ENCODE assay signal across 8 mouse cellular contexts in genomic region chr7:126082286-126082741, GRCm38 (mm10). TPM values are rescaled to one million over a fixed set of nuclear protein-coding genes. Genes with fewer than 3 reads are reported as not detected.
DNase-seq lines count a peak whose midpoint lies in the region; ATAC-seq and TF ChIP-seq lines count a peak whose summit lies in the region.

Gene Gsg1l, minus strand, starts transcription at chr7:126082411.

- intact Hi-C loops in left cerebral cortex, adult 2 months (cut with DNase I), result loop anchor here (2.0 to 5.0 kb wide), 4 partner anchors 45 to 390 kb away; no protein-coding TSS in a partner anchor

- WGBS in lung, embryonic 14.5 days, result under 1% methylated on average over 46 of the region's 49 CpGs
- 1% methylated on average over 49 of the region's 49 CpGs for WGBS in neural tube, embryonic 12.5 days

- H3K9ac ChIP-seq in lung, embryonic 14.5 days, result peak within 1 kb of the TSS; percentile 56
- peak within 1 kb of the TSS; percentile 73 for H3K9ac ChIP-seq in neural tube, embryonic 12.5 days

- H3K36me3 ChIP-seq in lung, embryonic 14.5 days (ENCODE audit: insufficient read depth), result no peaks in the 10 kb centered on the region
- no peaks in the 10 kb centered on the region for H3K36me3 ChIP-seq in neural tube, embryonic 12.5 days

- no peak within 1 kb of the TSS for H3K27ac ChIP-seq in lung, embryonic 14.5 days (ENCODE audit: low read depth)
- peak within 1 kb of the TSS; percentile 87 for H3K27ac ChIP-seq in left cerebral cortex, adult 2 months
- H3K27ac ChIP-seq in neural tube, embryonic 12.5 days, result no peak within 1 kb of the TSS

- peak; percentile 26; the same call in 1 of the 2 replicates for ATAC-seq in lung, embryonic 14.5 days (ENCODE audit: insufficient read depth)
- ATAC-seq in neural tube, embryonic 12.5 days (ENCODE audit: low FRiP score, low read depth), result peak; percentile 39; the same call in 1 of the 2 replicates

- no peaks in the 10 kb centered on the region for H3K4me1 ChIP-seq in lung, embryonic 14.5 days (ENCODE audit: insufficient read depth)
- H3K4me1 ChIP-seq in neural tube, embryonic 12.5 days, result peaks cover 24% of the 10 kb centered on the region; the same call in 1 of the 2 replicates

- H3K4me2 ChIP-seq in lung, embryonic 14.5 days, result peak within 1 kb of the TSS; percentile 97
- peak within 1 kb of the TSS; percentile 98 for H3K4me2 ChIP-seq in neural tube, embryonic 12.5 days (replicated peaks)

- no peaks in the 10 kb centered on the region for H3K9me3 ChIP-seq in lung, embryonic 14.5 days (ENCODE audit: low read depth, low read length)
- no peaks in the 10 kb centered on the region for H3K9me3 ChIP-seq in neural tube, embryonic 12.5 days

- no peak for TF ChIP-seq CTCF in lung, embryonic 14.5 days (IDR thresholded peaks at IDR 0.05; ENCODE audit: low read depth)
- TF ChIP-seq CTCF in left cerebral cortex, adult 2 months (IDR thresholded peaks at IDR 0.05), result peak; percentile 41

- peak within 1 kb of the TSS; percentile 58 for H3K4me3 ChIP-seq in lung, embryonic 14.5 days (ENCODE audit: low read depth, low read length)
- peak within 1 kb of the TSS; percentile 70 for H3K4me3 ChIP-seq in left cerebral cortex, adult 2 months
- peak within 1 kb of the TSS; percentile 63 for H3K4me3 ChIP-seq in neural tube, embryonic 12.5 days

- H3K27me3 ChIP-seq in lung, embryonic 14.5 days (ENCODE audit: insufficient read depth, low read length), result peaks cover 53% of the 10 kb centered on the region
- peaks cover 56% of the 10 kb centered on the region for H3K27me3 ChIP-seq in neural tube, embryonic 12.5 days (replicated peaks)

- DNase-seq in lung, embryonic 14.5 days, result peak; percentile 36
- no peak for DNase-seq in lung, adult 18-20 months
- DNase-seq in brain, adult 2 months (ENCODE audit: low read depth, low spot score), result peak; percentile 57
- DNase-seq in heart, adult 8-10 months (ENCODE audit: low spot score), result no peak
- peak; percentile 66 to 69 for DNase-seq in left cerebral cortex, adult 2 months (ENCODE audit: extremely low spot score in 1 of 2, low spot score in 2 of 2)
- no peak for DNase-seq in yolk sac, embryonic 10.5 days (ENCODE audit: low spot score)
- no peak for DNase-seq in ovary, adult 18-20 months (ENCODE audit: low spot score)

RNA-seq across cellular contexts. Expression of gene Gsg1l, which starts in this region (rescaled TPM):
- polyA plus RNA-seq in lung, embryonic 14.5 days (2014; fragmentation: Nextera tagmentation; extraction: Ambion mirVana), result 3.2 and 3.3 TPM in 2 replicates
- 10 to 100 TPM; 10.3 to 15.2 (median 13.1) TPM for total RNA-seq in heart, adult 8-10 months (2022)
- 10 to 100 TPM; 74.9 to 77.5 TPM for total RNA-seq in left cerebral cortex, adult 2 months (2021)
- polyA plus RNA-seq in neural tube, embryonic 12.5 days (2016; fragmentation: Nextera tagmentation; extraction: Ambion mirVana), result 10.8 and 16.3 TPM in 2 replicates

Comparison
In these comparisons a context has a peak if more than half of its experiments do, and no peak if none do; other contexts are left out.
1. RNA of gene Gsg1l (total RNA-seq): 74.9 to 77.5 TPM in left cerebral cortex, adult 2 months; 10.3 to 15.2 TPM in heart, adult 8-10 months; every median in the first group is over 4 times any median in the second.
2. DNase-seq: peak in lung, embryonic 14.5 days (single experiment), brain, adult 2 months (single experiment) and left cerebral cortex, adult 2 months (2 of 2); none in lung, adult 18-20 months (0 of 2), heart, adult 8-10 months (single experiment), yolk sac, embryonic 10.5 days (single experiment) and ovary, adult 18-20 months (single experiment).
3. Peak in every context shown above with its lines, with median percentiles within 50 percentile points of each other: H3K4me3 ChIP-seq.